Mouse (Mus musculus): ENCODE results near the gene Specc1. TPM values are rescaled to one million over a fixed set of nuclear protein-coding genes. Genes with fewer than 3 reads are reported as not detected.
"Not testable (repeated sequence)": the region's sequence is repeated elsewhere in the genome, so short reads cannot be mapped to it uniquely, and the experiment has no call there.

The Specc1 gene
- polyA plus RNA-seq, 1 experiment from 2014 or later = 7.1 TPM

DNA sequence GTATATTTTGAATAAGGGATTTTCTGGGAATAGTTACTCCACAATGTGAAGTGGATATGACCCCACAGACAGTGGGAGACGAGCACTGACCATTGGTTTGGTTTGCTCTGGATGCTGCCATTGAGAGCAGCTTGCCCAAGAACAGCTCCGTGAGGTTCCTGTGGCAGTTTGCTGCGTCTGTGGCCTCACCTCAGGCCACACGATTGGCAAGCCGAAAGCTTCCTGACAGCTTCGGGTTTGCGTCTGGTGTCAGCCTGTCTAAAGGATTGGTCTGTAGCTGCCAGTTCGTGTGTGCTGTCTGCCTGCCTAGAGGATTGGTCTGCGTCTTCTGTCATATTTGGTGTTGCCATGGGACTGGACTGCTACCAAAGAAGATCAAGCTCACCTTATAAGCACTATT lies 12.1 kb upstream of the Specc1 start:
- ATAC-seq (ENCODE audit: low FRiP score, low TSS enrichment) = no peak
- WGBS = 76% methylated on average over 9 of the region's 9 CpGs
- Histone ChIP-seq H3K4me1 (ENCODE audit: insufficient read depth, low read length) (no peaks in the 10 kb centered on the region), H3K9me3 (ENCODE audit: low read length) (no peaks in the 10 kb centered on the region), H3K27me3 (ENCODE audit: insufficient read depth, low read length) (no peaks in the 10 kb centered on the region), H3K27ac (ENCODE audit: low read length) (no peak overlapping the region), H3K4me3 (ENCODE audit: low read length) (no peak overlapping the region), H3K36me3 (ENCODE audit: insufficient read depth, low read length) (no peaks in the 10 kb centered on the region), H3K9ac (replicated peaks; ENCODE audit: low read length) (no peak overlapping the region), H3K4me2 (replicated peaks; ENCODE audit: low read depth, low read length) (no peak overlapping the region)

DNA sequence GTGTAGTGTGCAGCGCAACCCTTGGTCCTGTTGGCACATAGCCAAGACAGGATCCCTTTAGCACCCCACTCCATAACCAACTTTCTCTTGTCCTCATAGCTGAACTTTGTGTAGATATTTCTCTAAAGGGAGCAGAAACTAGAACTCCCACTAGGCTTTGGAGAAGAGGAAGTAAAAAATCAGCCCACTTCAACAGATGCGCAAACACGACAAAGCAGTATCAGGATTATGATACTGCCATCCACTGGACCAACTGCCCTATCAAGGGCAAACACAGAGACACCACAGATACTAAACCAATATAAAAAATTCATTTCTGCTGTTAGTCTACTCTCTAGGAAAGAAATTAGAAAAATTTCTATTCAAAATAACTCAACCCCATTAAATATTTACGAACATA lies 10.0 kb upstream of the Specc1 start:
- ATAC-seq (ENCODE audit: low FRiP score, low TSS enrichment) = no peak
- H3K9me3 ChIP-seq (ENCODE audit: low read length) = no peaks in the 10 kb centered on the region
- H3K36me3 ChIP-seq (ENCODE audit: insufficient read depth, low read length) = no peaks in the 10 kb centered on the region
- H3K4me1 ChIP-seq (ENCODE audit: insufficient read depth, low read length) = no peaks in the 10 kb centered on the region
- H3K4me3 ChIP-seq (ENCODE audit: low read length) = no peak overlapping the region
- H3K4me2 ChIP-seq (replicated peaks; ENCODE audit: low read depth, low read length) = no peak overlapping the region
- H3K9ac ChIP-seq (replicated peaks; ENCODE audit: low read length) = no peak overlapping the region
- H3K27ac ChIP-seq (ENCODE audit: low read length) = no peak overlapping the region
- 95% methylated on average over 4 of the region's 4 CpGs for WGBS
- H3K27me3 ChIP-seq (ENCODE audit: insufficient read depth, low read length) = no peaks in the 10 kb centered on the region

DNA sequence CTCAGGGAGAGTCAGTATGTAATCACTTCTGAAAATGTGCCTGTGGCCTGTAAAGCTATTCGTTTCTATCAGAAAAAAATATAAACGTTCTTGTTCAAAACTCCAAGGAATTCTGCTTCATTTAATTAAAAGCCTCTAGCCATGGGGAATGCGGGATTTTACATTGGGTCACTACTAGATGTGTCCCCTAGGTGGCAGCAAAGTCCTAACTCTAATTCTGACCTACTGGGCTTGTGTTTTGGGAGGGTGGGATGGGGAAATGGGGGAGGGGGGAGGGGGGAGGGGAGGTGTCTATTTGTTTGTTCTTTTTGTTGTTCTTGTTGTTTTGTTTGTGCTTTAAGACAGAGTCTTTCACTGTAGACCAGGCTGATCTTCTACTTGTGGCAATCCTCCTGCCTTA lies 7.2 kb upstream of the Specc1 start:
- Histone ChIP-seq H3K27me3 (ENCODE audit: insufficient read depth, low read length) (no peaks in the 10 kb centered on the region), H3K4me2 (replicated peaks; ENCODE audit: low read depth, low read length) (no peak overlapping the region), H3K36me3 (ENCODE audit: insufficient read depth, low read length) (no peaks in the 10 kb centered on the region), H3K9ac (replicated peaks; ENCODE audit: low read length) (no peak overlapping the region), H3K9me3 (ENCODE audit: low read length) (no peaks in the 10 kb centered on the region), H3K27ac (ENCODE audit: low read length) (no peak overlapping the region), H3K4me3 (ENCODE audit: low read length) (no peak overlapping the region), H3K4me1 (ENCODE audit: insufficient read depth, low read length) (no peaks in the 10 kb centered on the region)
- 6% methylated on average over 3 of the region's 3 CpGs for WGBS
- no peak for ATAC-seq (ENCODE audit: low FRiP score, low TSS enrichment)

DNA sequence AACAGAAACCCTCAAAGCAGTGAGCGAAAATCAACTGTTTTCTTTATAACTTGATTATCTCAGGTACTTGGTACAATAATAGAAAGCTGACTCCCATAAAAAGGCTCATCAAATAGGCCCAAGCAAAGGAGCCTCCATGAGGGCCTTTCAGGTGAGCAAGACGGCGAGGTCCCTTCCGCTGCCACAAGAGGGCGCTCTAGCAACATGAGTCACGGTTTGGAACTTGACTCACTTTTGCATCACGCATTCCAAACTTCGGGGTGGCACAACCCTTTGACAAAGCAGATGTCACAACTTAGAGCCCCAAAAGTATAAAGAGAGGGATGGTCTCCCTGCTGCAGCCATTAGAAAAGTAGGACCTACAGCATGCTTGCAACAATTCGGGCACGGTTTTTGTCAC lies 5.9 kb upstream of the Specc1 start:
- no peak overlapping the region for H3K9ac ChIP-seq (replicated peaks; ENCODE audit: low read length)
- H3K4me3 ChIP-seq (ENCODE audit: low read length) = no peak overlapping the region
- no peaks in the 10 kb centered on the region for H3K9me3 ChIP-seq (ENCODE audit: low read length)
- no peaks in the 10 kb centered on the region for H3K27me3 ChIP-seq (ENCODE audit: insufficient read depth, low read length)
- no peaks in the 10 kb centered on the region for H3K4me1 ChIP-seq (ENCODE audit: insufficient read depth, low read length)
- WGBS = 19% methylated on average over 10 of the region's 10 CpGs
- H3K36me3 ChIP-seq (ENCODE audit: insufficient read depth, low read length) = no peaks in the 10 kb centered on the region
- H3K4me2 ChIP-seq (replicated peaks; ENCODE audit: low read depth, low read length) = no peak overlapping the region
- no peak for ATAC-seq (ENCODE audit: low FRiP score, low TSS enrichment)
- H3K27ac ChIP-seq (ENCODE audit: low read length) = no peak overlapping the region

DNA sequence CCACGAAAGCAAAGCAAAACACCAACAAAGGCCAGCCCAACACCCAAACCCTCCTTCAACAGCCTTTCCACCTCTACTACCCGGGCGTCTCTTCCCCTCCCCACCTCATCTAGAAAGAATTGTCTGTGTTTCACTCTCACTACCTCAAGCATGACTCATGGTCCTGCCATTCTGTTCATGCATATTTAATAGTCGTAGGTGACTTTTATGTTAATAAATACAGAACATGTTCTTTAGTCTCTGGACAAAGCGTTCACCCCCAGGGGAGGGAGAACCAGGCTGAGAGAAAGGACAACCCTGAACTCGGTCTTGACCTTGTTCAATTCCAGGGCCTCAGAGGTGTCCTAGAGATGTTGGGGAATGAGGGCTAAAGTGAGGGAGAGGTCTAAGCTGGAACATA lies 1.4 kb upstream of the Specc1 start:
- peaks cover 5% of the 10 kb centered on the region; the same call in 1 of the 2 replicates for H3K4me1 ChIP-seq (ENCODE audit: insufficient read depth, low read length)
- no peaks in the 10 kb centered on the region for H3K36me3 ChIP-seq (ENCODE audit: insufficient read depth, low read length)
- no peak overlapping the region for H3K4me2 ChIP-seq (replicated peaks; ENCODE audit: low read depth, low read length)
- ATAC-seq (ENCODE audit: low FRiP score, low TSS enrichment) = 0 out of 2 replicates have a peak, but pooled peaks have one; percentile 17
- no peak overlapping the region for H3K4me3 ChIP-seq (ENCODE audit: low read length)
- no peaks in the 10 kb centered on the region for H3K9me3 ChIP-seq (ENCODE audit: low read length)
- peak overlapping the region; percentile 43; the same call in 1 of the 2 replicates for H3K27ac ChIP-seq (ENCODE audit: low read length)
- H3K9ac ChIP-seq (replicated peaks; ENCODE audit: low read length) = no peak overlapping the region
- 56% methylated on average over 6 of the region's 6 CpGs for WGBS
- peaks cover 24% of the 10 kb centered on the region for H3K27me3 ChIP-seq (ENCODE audit: insufficient read depth, low read length)

DNA sequence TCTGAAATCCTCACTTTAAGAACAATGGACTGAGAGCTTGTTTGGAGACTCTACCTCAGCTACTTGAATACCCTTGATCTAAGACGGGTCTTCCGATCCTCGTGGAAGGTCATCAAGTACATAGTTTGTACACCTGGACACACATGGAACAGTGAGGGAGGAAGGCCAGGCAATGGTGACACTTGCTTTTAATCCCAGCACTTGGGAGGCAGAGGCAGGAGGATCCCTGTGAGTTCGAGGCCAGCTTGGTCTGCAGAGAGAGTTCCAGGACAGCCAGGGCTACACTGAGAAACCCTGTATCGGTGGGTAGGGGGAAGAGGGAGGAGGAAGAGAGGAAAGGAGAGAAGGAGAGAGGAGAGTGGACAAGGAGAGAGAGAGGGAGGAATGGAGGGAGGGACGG lies 612 bp upstream of the Specc1 start:
- H3K4me2 ChIP-seq (replicated peaks; ENCODE audit: low read depth, low read length) = peak overlapping the region; percentile 100; the same call in 1 of the 2 replicates

DNA sequence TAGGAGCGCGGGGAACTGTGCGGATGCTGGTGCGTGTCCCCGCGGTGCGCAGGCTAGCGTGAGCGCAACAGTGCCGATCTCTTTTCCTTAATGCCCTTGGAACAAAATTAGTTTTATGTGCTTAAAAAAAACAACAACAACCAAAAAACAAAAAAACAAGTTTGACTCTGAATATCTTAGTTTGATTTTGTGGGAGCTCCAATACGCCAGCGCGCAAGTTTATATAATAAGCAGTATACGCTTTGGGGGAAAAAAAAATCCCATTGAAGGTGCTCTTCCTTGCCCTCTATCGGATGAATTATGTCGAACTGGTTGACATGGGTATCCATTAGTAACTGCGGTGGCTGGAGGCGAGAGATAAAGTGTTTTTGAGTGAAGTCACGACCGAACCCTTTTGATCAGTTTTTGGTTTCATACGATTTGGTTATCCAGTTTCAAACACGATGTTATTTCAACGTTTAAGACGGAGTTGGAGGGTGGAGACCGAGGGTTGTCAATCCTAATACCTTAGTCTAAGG lies 792 bp downstream of the Specc1 start:
- Histone ChIP-seq H3K4me2 (replicated peaks; ENCODE audit: low read depth, low read length) (peak overlapping the region; percentile 100), H3K4me3 (ENCODE audit: low read length) (peak overlapping the region; percentile 65), H3K36me3 (ENCODE audit: insufficient read depth, low read length) (no peaks in the 10 kb centered on the region), H3K4me1 (ENCODE audit: insufficient read depth, low read length) (peaks cover 5% of the 10 kb centered on the region; the same call in 1 of the 2 replicates), H3K9ac (replicated peaks; ENCODE audit: low read length) (peak overlapping the region; percentile 56), H3K9me3 (ENCODE audit: low read length) (no peaks in the 10 kb centered on the region), H3K27me3 (ENCODE audit: insufficient read depth, low read length) (peaks cover 24% of the 10 kb centered on the region), H3K27ac (ENCODE audit: low read length) (no peak overlapping the region)
- WGBS = 5% methylated on average over 25 of the region's 25 CpGs
- ATAC-seq (ENCODE audit: low FRiP score, low TSS enrichment) = no peak

More for the DNA sequence above, 612 bp upstream of the Specc1 start:
- no peak for ATAC-seq (ENCODE audit: low FRiP score, low TSS enrichment)
- Histone ChIP-seq H3K27ac (ENCODE audit: low read length) (no peak overlapping the region), H3K36me3 (ENCODE audit: insufficient read depth, low read length) (no peaks in the 10 kb centered on the region), H3K4me1 (ENCODE audit: insufficient read depth, low read length) (peaks cover 5% of the 10 kb centered on the region; the same call in 1 of the 2 replicates), H3K9me3 (ENCODE audit: low read length) (no peaks in the 10 kb centered on the region), H3K27me3 (ENCODE audit: insufficient read depth, low read length) (peaks cover 24% of the 10 kb centered on the region), H3K9ac (replicated peaks; ENCODE audit: low read length) (no peak overlapping the region), H3K4me3 (ENCODE audit: low read length) (no peak overlapping the region)
- 83% methylated on average over 6 of the region's 6 CpGs for WGBS

DNA sequence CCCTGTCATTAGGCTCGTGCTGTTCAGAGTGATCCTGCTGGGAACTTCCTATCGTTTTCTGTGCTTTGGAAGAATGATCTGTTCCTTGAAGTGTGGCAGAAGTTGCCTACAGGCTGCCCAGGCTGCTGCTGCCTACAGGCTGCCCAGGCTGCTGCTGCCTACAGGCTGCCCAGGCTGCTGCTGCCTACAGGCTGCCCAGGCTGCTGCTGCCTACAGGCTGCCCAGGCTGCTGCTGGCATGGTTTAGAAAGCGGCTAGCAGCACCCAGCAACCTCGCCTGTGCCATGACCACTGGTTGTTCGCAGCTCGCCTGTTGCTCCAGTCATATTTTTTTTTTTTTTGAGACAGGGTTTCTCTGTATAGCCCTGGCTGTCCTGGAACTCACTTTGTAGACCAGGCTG lies 2.1 kb downstream of the Specc1 start:
- H3K9ac ChIP-seq (replicated peaks; ENCODE audit: low read length); H3K36me3 ChIP-seq (ENCODE audit: insufficient read depth, low read length); H3K4me1 ChIP-seq (ENCODE audit: insufficient read depth, low read length); H3K9me3 ChIP-seq (ENCODE audit: low read length); H3K4me2 ChIP-seq (replicated peaks; ENCODE audit: low read depth, low read length); H3K27ac ChIP-seq (ENCODE audit: low read length); H3K4me3 ChIP-seq (ENCODE audit: low read length); ATAC-seq (ENCODE audit: low FRiP score, low TSS enrichment): not testable (repeated sequence)
- 65% methylated on average over 6 of the region's 6 CpGs for WGBS
- H3K27me3 ChIP-seq (ENCODE audit: insufficient read depth, low read length) = peaks cover 24% of the 10 kb centered on the region

DNA sequence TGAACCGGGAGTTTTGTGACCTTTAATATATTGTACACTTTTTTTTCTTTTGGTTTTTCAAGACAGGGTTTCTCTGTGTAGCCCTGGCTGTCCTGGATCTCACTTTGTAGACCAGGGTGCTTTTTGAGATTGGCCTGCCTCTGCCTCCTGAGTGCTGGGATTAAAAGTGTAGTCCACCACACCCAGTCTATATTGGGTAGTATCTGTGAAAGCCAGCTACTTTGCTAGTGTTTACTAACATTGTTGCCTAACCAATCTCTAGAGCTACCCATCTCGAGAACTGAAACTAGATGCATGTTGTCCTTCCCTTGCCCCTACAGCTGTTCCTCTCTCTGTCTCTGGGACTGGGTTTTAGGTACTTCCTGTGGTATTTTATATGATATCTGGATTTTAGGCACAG lies 3.5 kb downstream of the Specc1 start:
- Histone ChIP-seq H3K4me2 (replicated peaks; ENCODE audit: low read depth, low read length) (no peak overlapping the region), H3K36me3 (ENCODE audit: insufficient read depth, low read length) (no peaks in the 10 kb centered on the region), H3K4me1 (ENCODE audit: insufficient read depth, low read length) (peaks cover 5% of the 10 kb centered on the region; the same call in 1 of the 2 replicates), H3K27me3 (ENCODE audit: insufficient read depth, low read length) (peaks cover 24% of the 10 kb centered on the region), H3K27ac (ENCODE audit: low read length) (no peak overlapping the region), H3K9ac (replicated peaks; ENCODE audit: low read length) (no peak overlapping the region), H3K9me3 (ENCODE audit: low read length) (no peaks in the 10 kb centered on the region), H3K4me3 (ENCODE audit: low read length) (no peak overlapping the region)
- WGBS = 82% methylated on average over 2 of the region's 2 CpGs
- ATAC-seq (ENCODE audit: low FRiP score, low TSS enrichment) = no peak

DNA sequence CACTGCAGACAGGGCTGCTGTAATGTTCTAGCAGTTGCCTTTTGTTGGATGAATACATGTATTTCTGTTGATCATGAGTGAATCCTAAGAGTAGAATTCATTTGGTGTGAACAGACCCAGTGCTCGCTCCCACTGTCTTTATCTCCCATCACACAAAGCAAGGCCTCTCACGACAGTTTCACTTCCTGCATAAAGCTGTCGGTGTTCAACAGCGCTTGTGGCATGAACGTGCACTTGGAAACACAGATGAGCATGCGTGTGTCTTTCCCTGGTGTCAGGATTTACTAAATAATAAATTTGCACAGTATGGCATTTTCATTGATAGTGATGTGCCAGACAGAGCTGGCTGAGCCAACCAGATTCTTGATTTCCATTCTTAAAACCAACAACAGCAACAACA lies 6.1 kb downstream of the Specc1 start:
- Histone ChIP-seq H3K4me3 (ENCODE audit: low read length) (no peak overlapping the region), H3K36me3 (ENCODE audit: insufficient read depth, low read length) (no peaks in the 10 kb centered on the region), H3K27ac (ENCODE audit: low read length) (no peak overlapping the region), H3K9ac (replicated peaks; ENCODE audit: low read length) (no peak overlapping the region), H3K9me3 (ENCODE audit: low read length) (no peaks in the 10 kb centered on the region), H3K27me3 (ENCODE audit: insufficient read depth, low read length) (peaks cover 13% of the 10 kb centered on the region), H3K4me2 (replicated peaks; ENCODE audit: low read depth, low read length) (no peak overlapping the region), H3K4me1 (ENCODE audit: insufficient read depth, low read length) (no peaks in the 10 kb centered on the region)
- 76% methylated on average over 6 of the region's 6 CpGs for WGBS
- no peak for ATAC-seq (ENCODE audit: low FRiP score, low TSS enrichment)

All from kidney, embryonic 16.5 days (tissue).